Mouse (Mus musculus) forebrain, embryonic 15.5 days (tissue): Measurements from ENCODE around the gene Aldh3a2. TPM values are rescaled to one million over a fixed set of nuclear protein-coding genes. Genes with fewer than 3 reads are reported as not detected.

ENCODE experiments used
- ATAC-seq: fragments of 200-750 bp; cut with Nextera tagmentation; replicated peaks from 2 replicates; pipeline ENCODE4 v1.8.0; 2017; ENCODE audit warnings: mild to moderate bottlenecking, moderate TSS enrichment, moderate library complexity
- H3K27ac ChIP-seq: fragments of 300-500 bp; sonication (generic); replicated peaks from 2 replicates; pipeline ENCODE4 v1.5.1; 2015; ENCODE audit warnings: mild to moderate bottlenecking, inconsistent platforms
- H3K27me3 ChIP-seq: fragments of 300-500 bp; sonication (generic); 2 replicates; pipeline ENCODE4 v1.6.1; 2015; ENCODE audit warnings: inconsistent platforms
- H3K36me3 ChIP-seq: fragments of 300-500 bp; sonication (generic); 2 replicates; pipeline ENCODE4 v1.6.1; 2015; ENCODE audit warnings: mild to moderate bottlenecking, inconsistent platforms
- H3K4me1 ChIP-seq: fragments of 300-500 bp; sonication (generic); 2 replicates; pipeline ENCODE4 v1.6.1; 2015; ENCODE audit warnings: inconsistent platforms
- H3K4me2 ChIP-seq: fragments of 300-500 bp; sonication (generic); replicated peaks from 2 replicates; pipeline ENCODE4 v1.6.1; 2015; ENCODE audit warnings: mild to moderate bottlenecking, inconsistent platforms
- H3K4me3 ChIP-seq: fragments of 300-500 bp; sonication (generic); 2 replicates; pipeline ENCODE4 v1.5.1; 2015; ENCODE audit warnings: mild to moderate bottlenecking, inconsistent platforms
- H3K9ac ChIP-seq: fragments of 300-500 bp; sonication (generic); replicated peaks from 2 replicates; pipeline ENCODE4 v1.6.1; 2015; ENCODE audit warnings: mild to moderate bottlenecking, inconsistent platforms
- H3K9me3 ChIP-seq: fragments of 300-500 bp; sonication (generic); 2 replicates; pipeline ENCODE4 v1.6.1; 2016; ENCODE audit warnings: inconsistent platforms
- WGBS: fragments of 180-500 bp; shearing (Covaris S2); methylation state at CpG from one replicate; pipeline ENCODE4 v1.1.7; 2015; ENCODE audit warnings: mixed read lengths; 5-methylcytosine and 5-hydroxymethylcytosine counted together
- polyA plus RNA-seq: library from polyadenylated mRNA; unstranded; fragments of >200 nt; fragmentation: Nextera tagmentation; extraction: Ambion mirVana; gene quantifications from 2 replicates; pipeline ENCODE4 v1.2.1, GENCODE M21; 2015

Gene Aldh3a2
- polyA plus RNA-seq, 1 experiment from 2014 or later, result 28.0 TPM

DNA sequence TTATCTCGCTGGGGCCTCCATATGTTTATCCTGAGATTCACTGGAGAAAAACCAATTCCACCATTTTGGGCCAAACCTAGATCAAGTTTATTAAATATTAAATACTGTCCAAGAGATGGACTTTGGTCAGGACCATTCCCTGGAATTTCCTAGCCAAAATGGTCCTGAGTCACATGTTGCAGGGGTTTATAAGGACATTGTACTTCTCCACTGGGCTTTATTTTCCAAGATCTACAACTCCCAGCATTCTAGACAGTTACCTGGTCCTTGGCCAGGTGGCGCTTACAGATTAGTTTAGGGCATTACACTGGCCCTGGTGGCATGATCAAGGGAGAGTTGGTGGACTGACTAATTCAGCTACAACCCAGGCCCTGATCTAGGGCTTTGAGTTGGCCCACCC lies 28.3 kb upstream of the Aldh3a2 start:
- ATAC-seq, result no peak
- no peaks in the 10 kb centered on the region for H3K27me3 ChIP-seq
- 92% methylated on average over 2 of the region's 2 CpGs for WGBS
- no peaks in the 10 kb centered on the region for H3K36me3 ChIP-seq
- H3K4me3 ChIP-seq, result no peak overlapping the region
- no peaks in the 10 kb centered on the region for H3K4me1 ChIP-seq
- H3K4me2 ChIP-seq, result no peak overlapping the region
- H3K9ac ChIP-seq, result no peak overlapping the region
- no peaks in the 10 kb centered on the region for H3K9me3 ChIP-seq
- no peak overlapping the region for H3K27ac ChIP-seq

DNA sequence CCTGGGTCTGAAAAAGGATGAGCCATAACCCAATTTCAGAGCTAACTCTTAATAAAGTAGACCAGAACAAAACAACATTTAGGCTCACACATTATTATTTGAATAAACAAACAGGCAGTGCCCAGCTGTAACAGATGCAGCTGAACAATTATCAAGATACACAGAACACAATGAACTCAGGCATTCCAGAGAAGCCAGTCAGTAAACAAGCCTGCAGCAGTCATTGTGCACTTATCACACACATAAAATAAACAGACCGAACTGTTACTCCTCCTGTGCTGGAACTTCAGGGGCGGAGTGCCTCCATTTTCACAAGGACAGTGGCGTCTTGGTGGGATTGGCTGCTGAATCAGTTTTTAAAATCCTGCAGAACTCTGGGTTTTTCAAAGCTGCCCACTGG lies 27.2 kb upstream of the Aldh3a2 start:
- no peak overlapping the region for H3K4me3 ChIP-seq
- no peaks in the 10 kb centered on the region for H3K4me1 ChIP-seq
- H3K4me2 ChIP-seq, result no peak overlapping the region
- no peaks in the 10 kb centered on the region for H3K27me3 ChIP-seq
- no peak for ATAC-seq
- 80% methylated on average over 3 of the region's 3 CpGs for WGBS
- no peak overlapping the region for H3K9ac ChIP-seq
- no peaks in the 10 kb centered on the region for H3K9me3 ChIP-seq
- no peaks in the 10 kb centered on the region for H3K36me3 ChIP-seq
- no peak overlapping the region for H3K27ac ChIP-seq

- H3K36me3 ChIP-seq, result no peaks in the 10 kb centered on the region
- no peaks in the 10 kb centered on the region for H3K4me1 ChIP-seq
- H3K4me3 ChIP-seq, result no peak overlapping the region
- H3K9ac ChIP-seq, result no peak overlapping the region
- ATAC-seq, result no peak
- no peak overlapping the region for H3K4me2 ChIP-seq
- H3K27me3 ChIP-seq, result no peaks in the 10 kb centered on the region
- WGBS, result 52% methylated on average over 2 of the region's 2 CpGs
- H3K27ac ChIP-seq, result no peak overlapping the region
- no peaks in the 10 kb centered on the region for H3K9me3 ChIP-seq
These were observed 26.0 kb upstream of the Aldh3a2 start for GRCm38 (mm10) chr11:61293251-61293650.

DNA sequence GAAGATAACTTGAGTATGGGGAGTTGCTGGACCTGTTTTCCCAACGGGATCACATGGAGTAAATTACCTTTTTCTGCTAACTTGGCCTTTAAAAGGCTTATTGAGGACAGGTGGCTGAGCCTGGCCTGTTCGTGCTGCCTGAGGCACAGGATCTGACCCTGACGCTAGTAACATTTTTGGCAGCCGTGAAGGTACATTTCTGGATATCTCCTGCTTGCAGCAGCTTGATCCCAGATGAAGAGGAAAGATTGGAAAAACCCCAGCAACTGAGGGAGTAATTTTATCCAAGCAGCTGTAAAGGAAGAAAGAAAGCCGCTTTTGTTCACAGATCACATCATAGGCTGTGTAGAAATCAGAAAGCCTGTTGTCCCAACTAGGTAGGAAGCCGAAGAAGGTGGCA lies 17.1 kb upstream of the Aldh3a2 start:
- ATAC-seq, result no peak
- Histone ChIP-seq H3K36me3 (no peaks in the 10 kb centered on the region), H3K9ac (no peak overlapping the region), H3K4me1 (no peaks in the 10 kb centered on the region), H3K9me3 (no peaks in the 10 kb centered on the region), H3K4me3 (no peak overlapping the region), H3K27me3 (no peaks in the 10 kb centered on the region), H3K27ac (no peak overlapping the region), H3K4me2 (no peak overlapping the region)
- 79% methylated on average over 6 of the region's 6 CpGs for WGBS

- Histone ChIP-seq H3K9me3 (no peaks in the 10 kb centered on the region), H3K27me3 (no peaks in the 10 kb centered on the region), H3K4me3 (no peak overlapping the region), H3K36me3 (no peaks in the 10 kb centered on the region), H3K9ac (no peak overlapping the region), H3K4me2 (no peak overlapping the region), H3K4me1 (no peaks in the 10 kb centered on the region), H3K27ac (no peak overlapping the region)
- ATAC-seq, result no peak
- 86% methylated on average over 10 of the region's 10 CpGs for WGBS
These were observed 16.3 kb upstream of the Aldh3a2 start for GRCm38 (mm10) chr11:61283414-61284049.

- Histone ChIP-seq H3K36me3 (no peaks in the 10 kb centered on the region), H3K27ac (no peak overlapping the region), H3K4me1 (no peaks in the 10 kb centered on the region), H3K9me3 (no peaks in the 10 kb centered on the region), H3K4me2 (no peak overlapping the region), H3K4me3 (no peak overlapping the region), H3K9ac (no peak overlapping the region), H3K27me3 (no peaks in the 10 kb centered on the region)
- ATAC-seq, result no peak
- 89% methylated on average over 8 of the region's 8 CpGs for WGBS
These were observed 11.3 kb upstream of the Aldh3a2 start for GRCm38 (mm10) chr11:61278445-61279077.

DNA sequence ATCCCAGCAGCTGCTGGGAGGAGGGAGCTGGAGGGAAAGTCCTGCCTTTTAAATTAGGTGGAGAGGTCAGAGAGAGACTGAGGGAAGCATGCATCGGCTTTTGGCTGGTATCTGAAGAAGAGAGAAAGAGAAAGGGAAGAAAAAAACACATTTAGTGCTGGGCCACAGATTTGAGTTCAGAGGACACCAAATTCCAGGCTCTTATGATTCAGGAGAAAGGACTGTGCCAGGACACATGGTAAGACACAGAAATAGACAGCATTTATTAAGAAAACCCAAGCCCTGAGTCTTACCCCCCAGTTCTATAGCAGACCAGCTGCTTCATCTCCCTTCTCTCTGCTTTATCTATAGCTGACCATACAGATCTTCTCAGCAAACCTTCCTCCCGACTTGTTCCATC lies 10.7 kb upstream of the Aldh3a2 start:
- Histone ChIP-seq H3K9me3 (no peaks in the 10 kb centered on the region), H3K9ac (no peak overlapping the region), H3K27ac (no peak overlapping the region), H3K36me3 (no peaks in the 10 kb centered on the region), H3K4me1 (no peaks in the 10 kb centered on the region), H3K4me3 (no peak overlapping the region), H3K27me3 (no peaks in the 10 kb centered on the region), H3K4me2 (no peak overlapping the region)
- no peak for ATAC-seq
- 85% methylated on average over 2 of the region's 2 CpGs for WGBS

DNA sequence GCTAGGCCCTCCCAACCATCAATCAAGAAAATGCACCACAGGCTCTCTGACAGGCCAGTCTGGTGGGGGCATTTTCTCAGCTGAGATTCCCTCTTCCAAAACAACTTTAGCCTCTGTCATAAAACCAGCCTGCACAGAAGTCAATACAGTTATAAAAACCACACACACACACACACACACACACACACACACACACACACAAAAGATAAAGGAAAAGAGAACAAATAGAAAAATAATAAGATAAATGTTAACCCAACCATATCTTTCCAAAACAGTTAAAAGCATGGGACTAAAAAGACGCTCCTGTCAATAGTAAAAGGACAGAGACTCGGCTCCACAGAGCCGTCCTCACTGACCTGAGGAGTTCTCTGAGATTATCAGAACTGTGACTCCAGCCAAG lies 9.2 kb upstream of the Aldh3a2 start:
- no peak for ATAC-seq
- 83% methylated on average over 3 of the region's 3 CpGs for WGBS

DNA sequence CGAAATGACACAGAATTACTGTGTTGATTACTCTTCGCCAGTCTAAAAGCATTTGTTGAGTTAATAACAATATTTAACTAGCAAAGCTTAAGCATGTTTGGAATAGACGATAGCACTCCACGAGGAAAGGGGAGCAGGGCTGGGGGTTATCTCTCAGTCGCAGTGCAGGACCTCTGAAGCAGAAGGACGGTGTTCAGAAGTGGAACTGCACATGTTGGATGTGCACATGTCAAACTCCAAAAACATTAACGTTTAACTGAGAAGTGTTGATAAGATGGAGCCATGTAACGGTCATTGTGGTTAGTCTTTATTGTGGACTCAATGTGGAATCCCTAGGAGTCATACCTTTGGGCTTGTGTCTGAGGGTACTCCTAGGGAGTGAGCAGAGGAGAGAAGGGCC lies 7.8 kb upstream of the Aldh3a2 start:
- Histone ChIP-seq H3K27me3 (no peaks in the 10 kb centered on the region), H3K4me2 (no peak overlapping the region), H3K4me3 (no peak overlapping the region), H3K27ac (no peak overlapping the region), H3K36me3 (no peaks in the 10 kb centered on the region), H3K4me1 (no peaks in the 10 kb centered on the region), H3K9me3 (no peaks in the 10 kb centered on the region), H3K9ac (no peak overlapping the region)
- no peak for ATAC-seq
- 87% methylated on average over 8 of the region's 8 CpGs for WGBS

More for the DNA sequence above, 9.2 kb upstream of the Aldh3a2 start:
- Histone ChIP-seq H3K27ac (no peak overlapping the region), H3K27me3 (no peaks in the 10 kb centered on the region), H3K9ac (no peak overlapping the region), H3K4me2 (no peak overlapping the region), H3K36me3 (no peaks in the 10 kb centered on the region), H3K9me3 (no peaks in the 10 kb centered on the region), H3K4me3 (no peak overlapping the region), H3K4me1 (no peaks in the 10 kb centered on the region)

- Histone ChIP-seq H3K4me1 (no peaks in the 10 kb centered on the region), H3K27ac (no peak overlapping the region), H3K9ac (no peak overlapping the region), H3K36me3 (no peaks in the 10 kb centered on the region), H3K9me3 (no peaks in the 10 kb centered on the region), H3K4me3 (no peak overlapping the region), H3K4me2 (no peak overlapping the region), H3K27me3 (0 out of 2 replicates have a peak, but pooled peaks cover 2% of the 10 kb centered on the region)
- no peak for ATAC-seq
- 85% methylated on average over 1 of the region's 1 CpGs for WGBS
These were observed 7.2 kb upstream of the Aldh3a2 start for GRCm38 (mm10) chr11:61274421-61274820.

DNA sequence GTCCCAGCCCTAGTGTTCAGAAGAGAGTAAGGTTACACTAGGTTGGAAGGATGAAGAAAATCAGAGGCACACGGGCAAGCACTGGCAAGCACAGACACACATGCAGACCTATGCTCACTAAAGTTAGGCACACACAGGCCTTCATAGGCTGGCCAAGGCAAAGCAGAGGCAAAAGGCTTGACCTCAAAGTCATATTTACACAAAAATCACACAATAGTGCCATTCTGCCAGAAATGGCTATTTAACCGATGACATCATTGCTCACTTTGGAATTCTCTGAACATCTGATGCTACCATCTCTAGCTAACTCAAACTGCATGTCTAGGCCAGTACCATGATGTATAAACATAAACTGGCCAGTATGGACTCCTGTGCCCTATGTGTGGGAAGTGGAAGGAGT lies 6.7 kb upstream of the Aldh3a2 start:
- 89% methylated on average over 2 of the region's 2 CpGs for WGBS
- H3K4me2 ChIP-seq, result no peak overlapping the region
- no peak for ATAC-seq

DNA sequence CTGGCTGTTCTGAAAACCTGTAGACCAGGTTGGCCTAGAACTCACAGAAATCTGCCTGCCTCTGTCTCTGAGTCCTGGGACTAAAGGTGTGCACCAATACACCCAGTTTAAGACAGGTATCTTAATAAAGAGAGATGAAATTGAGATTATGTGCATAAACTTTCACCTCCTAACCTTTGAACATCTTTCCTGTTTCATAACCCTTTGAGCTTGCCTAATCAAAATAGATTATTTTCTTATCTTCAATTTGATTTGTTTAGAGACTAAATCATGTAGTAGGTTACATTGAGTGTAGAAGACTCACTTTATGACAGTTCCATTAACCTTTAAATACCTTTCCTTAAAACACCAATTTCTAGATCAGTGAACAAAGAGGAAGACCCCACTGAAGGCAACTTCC lies 4.3 kb upstream of the Aldh3a2 start:
- H3K27ac ChIP-seq, result no peak overlapping the region
- no peak overlapping the region for H3K4me3 ChIP-seq
- H3K9ac ChIP-seq, result no peak overlapping the region
- H3K36me3 ChIP-seq, result no peaks in the 10 kb centered on the region
- H3K27me3 ChIP-seq, result 0 out of 2 replicates have a peak, but pooled peaks cover 6% of the 10 kb centered on the region
- H3K4me2 ChIP-seq, result no peak overlapping the region
- ATAC-seq, result no peak
- H3K4me1 ChIP-seq, result 0 out of 2 replicates have a peak, but pooled peaks cover 2% of the 10 kb centered on the region
- H3K9me3 ChIP-seq, result no peaks in the 10 kb centered on the region

More for the DNA sequence above, 6.7 kb upstream of the Aldh3a2 start:
- Histone ChIP-seq H3K9me3 (no peaks in the 10 kb centered on the region), H3K4me1 (no peaks in the 10 kb centered on the region), H3K36me3 (no peaks in the 10 kb centered on the region), H3K4me3 (no peak overlapping the region), H3K9ac (no peak overlapping the region), H3K27ac (no peak overlapping the region), H3K27me3 (0 out of 2 replicates have a peak, but pooled peaks cover 3% of the 10 kb centered on the region)

- no peak for ATAC-seq
- H3K4me2 ChIP-seq, result no peak overlapping the region
- H3K36me3 ChIP-seq, result no peaks in the 10 kb centered on the region
- H3K27me3 ChIP-seq, result 0 out of 2 replicates have a peak, but pooled peaks cover 6% of the 10 kb centered on the region
- no peak overlapping the region for H3K27ac ChIP-seq
- no peaks in the 10 kb centered on the region for H3K9me3 ChIP-seq
- H3K4me1 ChIP-seq, result peaks cover 12% of the 10 kb centered on the region
- H3K4me3 ChIP-seq, result no peak overlapping the region
- WGBS, result 56% methylated on average over 5 of the region's 5 CpGs
- H3K9ac ChIP-seq, result no peak overlapping the region
These were observed 3.1 kb upstream of the Aldh3a2 start for GRCm38 (mm10) chr11:61270406-61270805.
